Mouse (Mus musculus): ENCODE results near the gene Mrpl53. TPM values are rescaled to one million over a fixed set of nuclear protein-coding genes. Genes with fewer than 3 reads are reported as not detected.

The Mrpl53 gene
- polyA plus RNA-seq, 1 experiment from 2014 or later, result 121 TPM

MicroRNA genes within 50 kb of the gene (microRNA counts, 519-probe panel; counts per million panel counts)
- microRNA mmu-miR-3470a+mmu-miR-3470b, result 1,954 counts per million, percentile 22 among the panel's probes with 10 or more counts

Small RNA genes within 50 kb of the gene (microRNA-seq; reads per million reads assigned to microRNA genes)
- not detected for gene Mir3470a

Other genes with a start within 250 kb of the Mrpl53 start
- 14.9 and 15.8 TPM in 2 replicates for gene Sema4f, start 169.3 kb upstream of the Mrpl53 start, polyA plus RNA-seq (2015; fragmentation: Nextera tagmentation; extraction: Ambion mirVana)
- gene M1ap, start 162.1 kb upstream of the Mrpl53 start, polyA plus RNA-seq (2015; fragmentation: Nextera tagmentation; extraction: Ambion mirVana), result not detected in 2 replicates
- 3.1 and 3.4 TPM in 2 replicates for gene Dok1, start 75.6 kb upstream of the Mrpl53 start, polyA plus RNA-seq (2015; fragmentation: Nextera tagmentation; extraction: Ambion mirVana)
- 4.7 and 6.3 TPM in 2 replicates for gene Loxl3, start 74.9 kb upstream of the Mrpl53 start, polyA plus RNA-seq (2015; fragmentation: Nextera tagmentation; extraction: Ambion mirVana)
- 159 and 161 TPM in 2 replicates for gene Aup1, start 54.5 kb upstream of the Mrpl53 start, polyA plus RNA-seq (2015; fragmentation: Nextera tagmentation; extraction: Ambion mirVana)
- 69.9 and 71.0 TPM in 2 replicates for gene Htra2, start 53.8 kb upstream of the Mrpl53 start, polyA plus RNA-seq (2015; fragmentation: Nextera tagmentation; extraction: Ambion mirVana)
- 0.34 and 0.42 TPM in 2 replicates for gene Dqx1, start 51.2 kb upstream of the Mrpl53 start, polyA plus RNA-seq (2015; fragmentation: Nextera tagmentation; extraction: Ambion mirVana)
- gene Tlx2, start 38.7 kb upstream of the Mrpl53 start, polyA plus RNA-seq (2015; fragmentation: Nextera tagmentation; extraction: Ambion mirVana), result not detected in 2 replicates
- 48.1 and 49.2 TPM in 2 replicates for gene Pcgf1, start 31.2 kb upstream of the Mrpl53 start, polyA plus RNA-seq (2015; fragmentation: Nextera tagmentation; extraction: Ambion mirVana)
- gene Lbx2, start 22.7 kb upstream of the Mrpl53 start, polyA plus RNA-seq (2015; fragmentation: Nextera tagmentation; extraction: Ambion mirVana), result not detected in 2 replicates
- gene Ccdc142, start 7.4 kb upstream of the Mrpl53 start, polyA plus RNA-seq (2015; fragmentation: Nextera tagmentation; extraction: Ambion mirVana), result 3.8 and 4.3 TPM in 2 replicates
- gene Gm42688, start 7.4 kb upstream of the Mrpl53 start, polyA plus RNA-seq (2015; fragmentation: Nextera tagmentation; extraction: Ambion mirVana), result 4.0 and 4.3 TPM in 2 replicates
- gene Mogs, start 6.5 kb downstream of the Mrpl53 start, polyA plus RNA-seq (2015; fragmentation: Nextera tagmentation; extraction: Ambion mirVana), result 24.2 and 26.7 TPM in 2 replicates
- gene Wbp1, start 12.5 kb downstream of the Mrpl53 start, polyA plus RNA-seq (2015; fragmentation: Nextera tagmentation; extraction: Ambion mirVana), result 229 and 231 TPM in 2 replicates
- 15.6 and 16.5 TPM in 2 replicates for gene Ino80b, start 16.4 kb downstream of the Mrpl53 start, polyA plus RNA-seq (2015; fragmentation: Nextera tagmentation; extraction: Ambion mirVana)
- gene Rtkn, start 26.4 kb downstream of the Mrpl53 start, polyA plus RNA-seq (2015; fragmentation: Nextera tagmentation; extraction: Ambion mirVana), result 6.1 and 7.0 TPM in 2 replicates
- gene Wdr54, start 47.4 kb downstream of the Mrpl53 start, polyA plus RNA-seq (2015; fragmentation: Nextera tagmentation; extraction: Ambion mirVana), result 18.3 and 18.6 TPM in 2 replicates
- 5.2 and 6.9 TPM in 2 replicates for gene 1700003E16Rik, start 47.4 kb downstream of the Mrpl53 start, polyA plus RNA-seq (2015; fragmentation: Nextera tagmentation; extraction: Ambion mirVana)
- 143 and 147 TPM in 2 replicates for gene Dctn1, start 56.9 kb downstream of the Mrpl53 start, polyA plus RNA-seq (2015; fragmentation: Nextera tagmentation; extraction: Ambion mirVana)
- 0.46 and 0.85 TPM in 2 replicates for gene Slc4a5, start 110.8 kb downstream of the Mrpl53 start, polyA plus RNA-seq (2015; fragmentation: Nextera tagmentation; extraction: Ambion mirVana)
- 25.4 and 25.6 TPM in 2 replicates for gene Mthfd2, start 216.9 kb downstream of the Mrpl53 start, polyA plus RNA-seq (2015; fragmentation: Nextera tagmentation; extraction: Ambion mirVana)
- 32.4 and 32.8 TPM in 2 replicates for gene Mob1a, start 217.0 kb downstream of the Mrpl53 start, polyA plus RNA-seq (2015; fragmentation: Nextera tagmentation; extraction: Ambion mirVana)
- gene Bola3, start 240.1 kb downstream of the Mrpl53 start, polyA plus RNA-seq (2015; fragmentation: Nextera tagmentation; extraction: Ambion mirVana), result 58.8 and 59.7 TPM in 2 replicates